Mouse (Mus musculus) layer of hippocampus, postnatal 25 days (tissue): ENCODE measurements around the gene Gabarap. TPM values are rescaled to one million over a fixed set of nuclear protein-coding genes. Genes with fewer than 3 reads are reported as not detected.
"Not testable (repeated sequence)": the region's sequence is repeated elsewhere in the genome, so short reads cannot be mapped to it uniquely, and the experiment has no call there.

Source experiments
- DNase-seq, 2 experiments: peaks; one replicate each; pipeline ENCODE4 v3.0.0; 2022; ENCODE audit warnings: mixed read lengths in 2 of 2, low spot score in 1 of 2; ENCODE audit errors: extremely low spot score in 1 of 2
- total RNA-seq, 2 experiments: library from RNA; stranded (reverse); gene quantifications; 2 replicates each; pipeline ENCODE4 v1.2.3; 2021

The Gabarap gene
- 100 to 1,000 TPM; 229 to 258 TPM for total RNA-seq

GRCm38 (mm10) chr11:69990850-69991691, at the start of gene Gabarap:
Gene Gabarap (plus strand): TSS chr11:69991143.
- DNase-seq: peak; percentile 93 to 94

GRCm38 (mm10) chr11:69945216-69945615, 45.7 kb upstream of the Gabarap start:
- DNase-seq: no peak

GRCm38 (mm10) chr11:69945997-69946891, 44.7 kb upstream of the Gabarap start:
- DNase-seq: no peak

- DNase-seq: no peak
Measured at GRCm38 (mm10) chr11:69947337-69948065, 43.4 kb upstream of the Gabarap start.

DNA sequence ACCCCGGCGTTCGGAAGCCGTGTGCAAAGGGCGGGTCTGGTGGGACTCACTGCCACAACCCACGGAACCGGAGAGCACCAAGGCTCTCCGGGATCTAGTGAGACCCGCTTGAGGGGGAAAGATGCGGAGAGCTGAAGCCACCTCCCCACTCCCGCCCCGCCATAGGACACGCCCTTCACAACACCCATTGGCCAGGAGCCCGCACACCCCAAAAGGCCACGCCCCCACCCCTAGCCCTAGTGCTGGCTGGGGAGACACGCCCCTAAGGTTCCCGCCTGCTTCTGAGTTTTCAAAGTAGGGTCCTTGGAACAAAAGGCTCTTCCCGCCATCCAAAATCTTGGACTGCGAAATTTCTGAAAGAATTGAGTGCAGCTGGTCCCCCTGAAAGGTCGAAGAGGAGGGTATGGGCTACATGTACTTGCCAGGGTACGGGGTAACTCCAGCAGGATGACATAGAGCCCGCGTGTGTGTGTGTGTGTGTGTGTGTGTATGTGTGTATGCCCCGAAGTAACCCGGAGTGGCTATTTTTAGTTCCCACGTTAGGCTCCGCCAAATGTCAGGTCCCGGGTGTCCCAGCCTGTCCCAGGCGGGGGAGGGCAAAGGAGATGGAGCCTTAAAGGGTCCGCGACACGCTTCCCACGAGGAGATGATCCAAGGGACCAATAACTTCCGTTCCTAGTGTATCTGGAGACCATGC, 42.7 kb upstream of the Gabarap start, which contains the start of gene Slc2a4:
Slc2a4 (minus strand) TSS at position 123 of the 697 bp plus-strand sequence.
- DNase-seq: peak in 1 of 2 experiments; percentile 51

DNA sequence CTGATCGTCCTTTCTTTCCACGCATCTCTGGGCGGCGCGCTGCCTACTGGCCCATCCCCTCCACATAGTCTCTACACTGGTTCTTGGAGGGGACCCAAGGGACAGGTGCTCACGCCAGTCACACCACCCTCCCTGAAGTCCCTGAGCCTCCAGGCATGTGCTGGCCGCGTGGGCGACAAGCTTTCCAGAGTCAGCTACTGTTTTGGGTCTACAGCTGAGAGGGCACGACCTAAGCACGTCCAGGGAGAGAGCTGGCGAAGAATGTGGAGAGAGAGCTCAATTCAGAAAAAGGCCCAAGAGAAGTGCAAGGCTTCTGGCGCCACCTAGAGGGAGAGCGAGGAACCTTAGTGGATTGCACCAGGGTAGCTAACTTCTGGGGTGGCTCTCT, 42.2 kb upstream of the Gabarap start:
- peak; percentile 49 to 81 for DNase-seq

GRCm38 (mm10) chr11:69950807-69951459, 40.0 kb upstream of the Gabarap start:
- DNase-seq: no peak

GRCm38 (mm10) chr11:69952274-69952673, 38.7 kb upstream of the Gabarap start:
- DNase-seq: no peak

DNA sequence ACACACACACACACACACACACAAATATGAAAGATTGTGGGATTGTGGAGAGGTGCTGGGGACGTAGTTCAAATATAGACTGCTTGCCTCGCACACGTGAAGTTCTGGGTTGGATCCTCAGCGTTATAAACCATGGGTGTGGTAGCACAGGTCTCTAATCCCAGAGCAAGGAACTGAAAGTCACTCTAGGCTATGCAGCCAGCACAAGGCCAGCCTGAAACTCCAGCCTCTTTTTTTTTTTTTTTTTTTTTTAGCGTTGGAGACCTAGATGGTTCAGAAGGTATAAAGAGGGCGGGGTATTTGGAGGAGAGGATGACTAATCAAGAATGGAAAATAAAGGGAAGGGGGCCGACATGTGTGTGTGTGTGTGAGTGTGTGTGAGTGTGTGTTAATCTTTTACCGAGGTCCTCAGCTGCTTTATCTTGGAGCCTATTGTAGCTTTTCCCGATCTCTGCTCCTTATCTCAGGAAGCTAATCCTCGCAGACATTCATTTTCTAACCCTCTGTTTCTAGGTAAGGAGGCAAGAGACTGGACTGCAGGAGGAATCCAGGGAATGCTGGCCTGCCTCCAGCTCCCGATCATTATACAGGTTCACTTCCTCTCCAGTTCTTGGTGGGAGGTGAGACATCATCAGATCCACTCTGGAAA, 37.6 kb upstream of the Gabarap start:
- no peak for DNase-seq

GRCm38 (mm10) chr11:69955618-69956017, 35.3 kb upstream of the Gabarap start:
- DNase-seq: not testable (repeated sequence)

GRCm38 (mm10) chr11:69956218-69956617, 34.7 kb upstream of the Gabarap start:
- no peak for DNase-seq

- no peak for DNase-seq
Measured at GRCm38 (mm10) chr11:69960616-69961015, 30.3 kb upstream of the Gabarap start.

DNA sequence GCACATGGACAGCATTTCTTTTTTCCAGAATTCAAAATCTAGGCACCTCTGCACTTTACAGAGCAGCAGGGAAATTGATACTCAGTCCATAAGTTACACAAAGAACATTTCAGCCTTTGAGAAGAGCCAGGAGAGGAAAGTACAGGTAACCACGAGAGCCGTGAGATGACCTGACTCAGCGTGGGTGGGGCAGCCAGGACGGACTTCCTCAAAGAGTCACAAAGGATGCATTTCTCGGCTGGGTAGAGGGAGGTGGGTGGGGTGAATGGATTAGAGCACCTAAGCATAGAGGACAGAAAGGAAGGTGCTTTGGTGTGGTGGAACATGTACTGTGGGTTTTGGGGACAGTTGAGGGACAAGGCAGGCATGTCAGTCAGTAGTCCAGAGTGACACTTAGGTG, 29.1 kb upstream of the Gabarap start:
- no peak for DNase-seq

DNA sequence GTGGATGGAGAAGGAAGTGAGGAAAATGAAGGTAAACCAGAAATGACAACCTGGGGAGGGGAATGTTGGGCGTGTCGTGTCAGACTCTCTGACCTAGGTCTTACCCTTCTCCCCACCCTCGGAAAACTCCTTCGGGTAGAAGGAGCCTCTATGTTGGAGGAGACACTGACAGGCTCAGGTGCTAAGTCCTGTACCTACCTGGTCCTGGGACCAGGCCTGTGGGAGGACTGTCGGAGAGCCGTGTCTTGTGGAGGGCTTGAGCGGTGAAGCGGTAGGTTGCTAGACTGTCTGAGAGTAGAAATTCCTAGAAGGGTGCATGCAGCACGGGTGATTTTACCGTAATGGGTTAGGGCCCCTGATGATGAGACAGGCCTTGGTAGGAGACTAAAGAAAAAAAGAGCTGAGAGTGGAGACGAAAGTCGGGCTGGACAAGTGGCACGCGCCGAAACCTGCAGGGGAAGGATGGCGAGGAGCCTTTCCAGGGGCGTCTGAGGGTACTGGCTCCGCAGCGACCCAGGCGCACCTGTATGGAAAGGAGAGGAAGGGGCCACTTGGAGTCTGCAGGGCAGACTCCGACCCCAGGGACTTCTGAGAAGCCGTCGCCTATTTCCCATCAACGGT, 26.2 kb upstream of the Gabarap start, which contains the start of gene Cldn7:
Cldn7 (plus strand) TSS at position 130 of the 621 bp plus-strand sequence.
- no peak for DNase-seq

- no peak for DNase-seq
Measured at GRCm38 (mm10) chr11:69965271-69966005, 25.5 kb upstream of the Gabarap start.

DNA sequence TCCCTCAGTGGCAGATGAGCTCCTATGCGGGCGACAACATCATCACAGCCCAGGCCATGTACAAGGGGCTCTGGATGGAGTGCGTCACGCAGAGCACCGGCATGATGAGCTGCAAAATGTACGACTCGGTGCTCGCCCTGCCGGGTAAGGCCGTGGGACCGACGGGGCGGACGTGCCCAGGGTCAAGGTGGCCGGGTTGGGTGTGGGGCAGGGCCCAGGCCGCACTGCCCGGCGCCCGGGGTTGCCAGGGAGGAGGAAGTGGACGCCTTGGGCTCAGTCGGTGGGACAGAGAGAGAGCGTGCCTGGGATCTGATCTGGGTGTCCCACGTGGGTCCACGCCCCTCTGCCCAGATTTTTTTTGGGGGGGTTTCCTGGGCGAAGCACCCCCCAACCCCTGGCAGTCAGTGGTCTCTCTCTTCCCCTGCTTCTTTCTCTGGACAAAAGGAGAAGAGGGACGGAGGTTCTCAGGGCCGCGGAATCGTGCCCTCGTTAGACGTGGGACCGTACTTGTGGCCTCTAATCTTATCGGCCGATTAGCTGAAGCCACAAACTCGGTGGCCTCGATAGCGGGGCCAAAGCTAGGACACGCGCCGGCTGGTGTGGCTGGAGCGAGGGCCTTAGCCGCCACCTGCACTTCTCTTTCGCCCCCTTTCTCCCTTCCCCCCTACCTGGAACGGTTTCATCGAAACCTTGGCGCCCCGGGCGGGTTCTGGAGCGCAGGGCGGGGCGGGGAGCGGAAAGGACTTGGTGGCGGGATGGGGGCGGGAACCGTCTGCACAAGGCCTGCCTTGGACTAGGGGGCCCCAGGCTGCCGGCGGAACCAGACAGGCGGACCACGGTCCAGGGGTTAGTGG, 24.7 kb upstream of the Gabarap start:
- no peak for DNase-seq
